Mouse (Mus musculus) heart, adult 2 months (tissue): ENCODE data around the gene Gm16451. TPM values are rescaled to one million over a fixed set of nuclear protein-coding genes. Genes with fewer than 3 reads are reported as not detected.
"Not testable (repeated sequence)": the region's sequence is repeated elsewhere in the genome, so short reads cannot be mapped to it uniquely, and the experiment has no call there.

Experiments
- DNase-seq, 2 experiments: peaks; one replicate each; pipeline ENCODE4 v3.0.0; 2021
- H3K27ac ChIP-seq: fragments of 200-600 bp; 2 replicates; pipeline ENCODE4 v1.8.1; 2022
- H3K27me3 ChIP-seq: fragments of 200-500 bp; 2 replicates; pipeline ENCODE4 v1.6.1; 2012; ENCODE audit warnings: mild to moderate bottlenecking, low read length, inconsistent platforms, mixed read lengths; ENCODE audit not compliant: control insufficient read depth, insufficient read depth
- H3K36me3 ChIP-seq: fragments of 200-500 bp; 2 replicates; pipeline ENCODE4 v1.6.1; 2012; ENCODE audit warnings: low read length, inconsistent platforms; ENCODE audit not compliant: control insufficient read depth, insufficient read depth
- H3K4me1 ChIP-seq: fragments of 200-500 bp; 2 replicates; pipeline ENCODE4 v1.6.1; 2011; ENCODE audit warnings: low read length; ENCODE audit not compliant: control insufficient read depth, insufficient read depth
- H3K4me3 ChIP-seq: fragments of 200-600 bp; 2 replicates; pipeline ENCODE4 v1.8.1; 2022
- H3K79me2 ChIP-seq: fragments of 200-500 bp; replicated peaks from 2 replicates; pipeline ENCODE4 v1.6.1; 2012; ENCODE audit warnings: mild to moderate bottlenecking, inconsistent platforms, low read length, moderate library complexity, mixed read lengths; ENCODE audit not compliant: control insufficient read depth, insufficient read depth
- H3K9ac ChIP-seq: fragments of 200-500 bp; 2 replicates; pipeline ENCODE4 v1.6.1; 2012; ENCODE audit warnings: low read depth, mild to moderate bottlenecking, control low read depth, inconsistent platforms, low read length, mixed read lengths
- WGBS: fragments of 180-500 bp; shearing (Covaris S2); methylation state at CpG from one replicate; pipeline ENCODE4 v1.1.7; 2018; 5-methylcytosine and 5-hydroxymethylcytosine counted together
- intact Hi-C: fragments of 180-260 bp; cut with DNase I; formaldehyde crosslinking; loops from one replicate; pipeline ENCODE4 v1.15.1; 2025
- long read RNA-seq: library from polyadenylated mRNA; stranded (forward); transcript quantifications from one replicate; pipeline ENCODE4 v2.0.0, GENCODE M21; 2021
- polyA plus RNA-seq: library from polyadenylated mRNA; depleted of rRNA; stranded (reverse); fragments of >200 nt; gene quantifications from 2 replicates; pipeline ENCODE4 v1.2.3, GENCODE M21; 2012; rRNA removed
- total RNA-seq, 2 experiments: library from RNA; stranded (reverse); gene quantifications; 2 replicates each; pipeline ENCODE4 v1.2.3; 2021

The Gm16451 gene
- total RNA-seq = not detected
- not detected in 2 replicates for polyA plus RNA-seq
- long read RNA-seq = 0 reads

DNA sequence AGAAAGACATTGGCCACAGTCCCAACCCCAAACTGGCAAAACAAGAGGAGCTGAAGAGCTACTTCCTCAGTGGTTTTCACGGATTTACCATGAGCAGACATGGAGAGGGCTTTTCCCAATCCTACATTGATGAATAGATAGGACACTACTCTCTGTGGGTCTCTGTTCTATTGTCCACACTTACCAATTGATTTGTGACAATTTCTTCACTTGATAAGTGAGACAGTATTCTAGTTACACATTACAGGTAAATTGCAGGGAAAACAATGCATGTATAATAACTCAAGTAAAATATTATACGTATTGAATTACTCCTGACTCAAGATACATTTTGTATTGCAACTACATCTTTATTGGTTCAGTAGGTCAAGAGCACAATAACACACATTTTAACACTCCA, at the start of gene Gm16451:
Gene Gm16451, minus strand, starts transcription at position 101 of the 400 bp plus-strand sequence.
- WGBS = no CpG with 5 or more reads among the region's 2 CpGs
- intact Hi-C loops, H3K27me3 ChIP-seq: not testable (repeated sequence)

GRCm38 (mm10) chr7:22163935-22164334, 45.9 kb upstream of the Gm16451 start, which contains the start of gene Vmn1r142:
Gene Vmn1r142 (minus strand): TSS chr7:22164035.
- intact Hi-C loops, H3K27ac ChIP-seq, H3K9ac ChIP-seq, H3K79me2 ChIP-seq, H3K4me3 ChIP-seq, H3K27me3 ChIP-seq, DNase-seq, H3K4me1 ChIP-seq, H3K36me3 ChIP-seq: not testable (repeated sequence)
- WGBS = no CpG with 5 or more reads among the region's 3 CpGs

More for the DNA sequence above, at the start of gene Gm16451:
- not testable (repeated sequence) for H3K9ac ChIP-seq, H3K4me1 ChIP-seq, H3K4me3 ChIP-seq, DNase-seq, H3K36me3 ChIP-seq, H3K27ac ChIP-seq, H3K79me2 ChIP-seq

- H3K27ac ChIP-seq, H3K79me2 ChIP-seq, H3K4me3 ChIP-seq, DNase-seq, H3K4me1 ChIP-seq, H3K9ac ChIP-seq, H3K27me3 ChIP-seq, intact Hi-C loops, H3K36me3 ChIP-seq: not testable (repeated sequence)
- WGBS = no CpG with 5 or more reads among the region's 5 CpGs
These were observed 16.6 kb upstream of the Gm16451 start, which contains the start of gene Gm10666 for GRCm38 (mm10) chr7:22134641-22135040. Gene Gm10666 (minus strand): TSS chr7:22134741.

GRCm38 (mm10) chr7:22068757-22069156, 49.3 kb downstream of the Gm16451 start, which contains the start of gene Vmn1r139:
Gene Vmn1r139 (plus strand): TSS chr7:22069057.
- H3K27ac ChIP-seq, intact Hi-C loops, DNase-seq, H3K4me1 ChIP-seq, H3K79me2 ChIP-seq, H3K36me3 ChIP-seq, H3K4me3 ChIP-seq, H3K27me3 ChIP-seq, H3K9ac ChIP-seq: not testable (repeated sequence)
- no CpG with 5 or more reads among the region's 7 CpGs for WGBS

Other genes with a start within 250 kb of the Gm16451 start
- gene Gm5891, start 197.0 kb downstream of the Gm16451 start, total RNA-seq = not detected
- gene Gm5891, start 197.0 kb downstream of the Gm16451 start, polyA plus RNA-seq = not detected in 2 replicates
- gene Vmn1r137, start 123.7 kb downstream of the Gm16451 start, total RNA-seq = not detected
- not detected in 2 replicates for gene Vmn1r137, start 123.7 kb downstream of the Gm16451 start, polyA plus RNA-seq
- gene Vmn1r138, start 89.3 kb downstream of the Gm16451 start, total RNA-seq = not detected
- gene Vmn1r138, start 89.3 kb downstream of the Gm16451 start, polyA plus RNA-seq = not detected in 2 replicates
- not detected for gene Gm6176, start 61.9 kb downstream of the Gm16451 start, total RNA-seq
- gene Gm6176, start 61.9 kb downstream of the Gm16451 start, polyA plus RNA-seq = not detected in 2 replicates
- not detected for gene Vmn1r139, start 49.2 kb downstream of the Gm16451 start, total RNA-seq
- gene Vmn1r139, start 49.2 kb downstream of the Gm16451 start, polyA plus RNA-seq = not detected in 2 replicates
- gene Gm10666, start 16.5 kb upstream of the Gm16451 start, total RNA-seq = not detected
- gene Gm10666, start 16.5 kb upstream of the Gm16451 start, polyA plus RNA-seq = not detected in 2 replicates
- gene Vmn1r142, start 45.8 kb upstream of the Gm16451 start, total RNA-seq = not detected
- gene Vmn1r142, start 45.8 kb upstream of the Gm16451 start, polyA plus RNA-seq = not detected in 2 replicates
- gene Vmn1r143, start 71.1 kb upstream of the Gm16451 start, total RNA-seq = not detected
- gene Vmn1r143, start 71.1 kb upstream of the Gm16451 start, polyA plus RNA-seq = not detected in 2 replicates
- not detected for gene Gm8653, start 83.0 kb upstream of the Gm16451 start, total RNA-seq
- gene Gm8653, start 83.0 kb upstream of the Gm16451 start, polyA plus RNA-seq = not detected in 2 replicates
- not detected for gene Gm8453, start 111.2 kb upstream of the Gm16451 start, total RNA-seq
- gene Gm8453, start 111.2 kb upstream of the Gm16451 start, polyA plus RNA-seq = not detected in 2 replicates
- gene Gm4187, start 211.5 kb upstream of the Gm16451 start, total RNA-seq = not detected
- not detected in 2 replicates for gene Gm4187, start 211.5 kb upstream of the Gm16451 start, polyA plus RNA-seq